Mouse (Mus musculus): ENCODE data around the gene Ttc22. TPM values are rescaled to one million over a fixed set of nuclear protein-coding genes. Genes with fewer than 3 reads are reported as not detected.

Ttc22 gene
- polyA plus RNA-seq, 1 experiment from 2014 or later: 0.74 TPM

- Histone ChIP-seq H3K9me3 (no peaks in the 10 kb centered on the region), H3K4me2 (0 out of 2 replicates have a peak overlapping the region, but pooled peaks have one; percentile 4), H3K4me3 (no peak overlapping the region), H3K27me3 (replicated peaks) (peaks cover 70% of the 10 kb centered on the region), H3K4me1 (peaks cover 10% of the 10 kb centered on the region), H3K36me3 (no peaks in the 10 kb centered on the region), H3K9ac (no peak overlapping the region), H3K27ac (replicated peaks) (peak overlapping the region; percentile 74)
- no peak for ATAC-seq (ENCODE audit: extremely low read depth, insufficient number of reproducible peaks, low FRiP score, low TSS enrichment)
- 26% methylated on average over 8 of the region's 8 CpGs for WGBS
These were observed 11.3 kb downstream of the Ttc22 start for GRCm38 (mm10) chr4:106633281-106634085.

- 0 out of 2 replicates have a peak overlapping the region, but pooled peaks have one; percentile 4 for H3K4me2 ChIP-seq
- no peak for ATAC-seq (ENCODE audit: extremely low read depth, insufficient number of reproducible peaks, low FRiP score, low TSS enrichment)
- no peak overlapping the region for H3K4me3 ChIP-seq
- 38% methylated on average over 9 of the region's 9 CpGs for WGBS
- H3K27ac ChIP-seq (replicated peaks): peak overlapping the region; percentile 74
- no peak overlapping the region for H3K9ac ChIP-seq
- H3K27me3 ChIP-seq (replicated peaks): peaks cover 66% of the 10 kb centered on the region
- peaks cover 10% of the 10 kb centered on the region for H3K4me1 ChIP-seq
- H3K36me3 ChIP-seq: no peaks in the 10 kb centered on the region
- no peaks in the 10 kb centered on the region for H3K9me3 ChIP-seq
These were observed 11.9 kb downstream of the Ttc22 start for GRCm38 (mm10) chr4:106634086-106634479.

- H3K4me1 ChIP-seq: peaks cover 11% of the 10 kb centered on the region
- no peaks in the 10 kb centered on the region for H3K36me3 ChIP-seq
- 11% methylated on average over 8 of the region's 8 CpGs for WGBS
- H3K27me3 ChIP-seq (replicated peaks): peaks cover 29% of the 10 kb centered on the region
- H3K4me3 ChIP-seq: no peak overlapping the region
- ATAC-seq (ENCODE audit: extremely low read depth, insufficient number of reproducible peaks, low FRiP score, low TSS enrichment): no peak
- H3K4me2 ChIP-seq: 0 out of 2 replicates have a peak overlapping the region, but pooled peaks have one; percentile 5
- no peaks in the 10 kb centered on the region for H3K9me3 ChIP-seq
- 0 out of 2 replicates have a peak overlapping the region, but pooled peaks have one; percentile 34 for H3K9ac ChIP-seq
- peak overlapping the region; percentile 9; the same call in 1 of the 2 replicates for H3K27ac ChIP-seq (replicated peaks)
These were observed 21.4 kb downstream of the Ttc22 start for GRCm38 (mm10) chr4:106643483-106644217.

GRCm38 (mm10) chr4:106644218-106644610 is 22.0 kb downstream of the Ttc22 start:
- H3K4me2 ChIP-seq: no peak overlapping the region

GRCm38 (mm10) chr4:106645797-106646196 is 23.6 kb downstream of the Ttc22 start:
- ATAC-seq (ENCODE audit: extremely low read depth, insufficient number of reproducible peaks, low FRiP score, low TSS enrichment): no peak
- WGBS: 64% methylated on average over 5 of the region's 5 CpGs
- no peak overlapping the region for H3K4me2 ChIP-seq

More at GRCm38 (mm10) chr4:106644218-106644610, 22.0 kb downstream of the Ttc22 start:
- WGBS: 52% methylated on average over 6 of the region's 6 CpGs
- no peaks in the 10 kb centered on the region for H3K9me3 ChIP-seq
- H3K27ac ChIP-seq (replicated peaks): no peak overlapping the region
- H3K9ac ChIP-seq: no peak overlapping the region
- H3K36me3 ChIP-seq: no peaks in the 10 kb centered on the region
- no peak overlapping the region for H3K4me3 ChIP-seq
- no peak for ATAC-seq (ENCODE audit: extremely low read depth, insufficient number of reproducible peaks, low FRiP score, low TSS enrichment)
- peaks cover 31% of the 10 kb centered on the region for H3K27me3 ChIP-seq (replicated peaks)
- peaks cover 11% of the 10 kb centered on the region for H3K4me1 ChIP-seq

GRCm38 (mm10) chr4:106647137-106647536 is 24.9 kb downstream of the Ttc22 start:
- 82% methylated on average over 6 of the region's 6 CpGs for WGBS
- ATAC-seq (ENCODE audit: extremely low read depth, insufficient number of reproducible peaks, low FRiP score, low TSS enrichment): no peak
- no peaks in the 10 kb centered on the region for H3K36me3 ChIP-seq
- no peak overlapping the region for H3K27ac ChIP-seq (replicated peaks)
- H3K4me2 ChIP-seq: no peak overlapping the region
- peaks cover 40% of the 10 kb centered on the region for H3K27me3 ChIP-seq (replicated peaks)
- H3K9me3 ChIP-seq: no peaks in the 10 kb centered on the region
- no peak overlapping the region for H3K4me3 ChIP-seq
- H3K9ac ChIP-seq: no peak overlapping the region
- H3K4me1 ChIP-seq: peaks cover 18% of the 10 kb centered on the region

More at GRCm38 (mm10) chr4:106645797-106646196, 23.6 kb downstream of the Ttc22 start:
- H3K36me3 ChIP-seq: no peaks in the 10 kb centered on the region
- peaks cover 11% of the 10 kb centered on the region for H3K4me1 ChIP-seq
- H3K9ac ChIP-seq: no peak overlapping the region
- H3K9me3 ChIP-seq: no peaks in the 10 kb centered on the region
- H3K27me3 ChIP-seq (replicated peaks): peaks cover 40% of the 10 kb centered on the region
- no peak overlapping the region for H3K27ac ChIP-seq (replicated peaks)
- no peak overlapping the region for H3K4me3 ChIP-seq

GRCm38 (mm10) chr4:106650833-106651527 is 28.7 kb downstream of the Ttc22 start, which contains the start of gene Pars2:
Pars2 (plus strand) TSS chr4:106651069.
- 3% methylated on average over 40 of the region's 40 CpGs for WGBS
- H3K4me1 ChIP-seq: peaks cover 7% of the 10 kb centered on the region
- peak within 1 kb of the TSS; percentile 82 for H3K4me3 ChIP-seq
- H3K9me3 ChIP-seq: no peaks in the 10 kb centered on the region
- peak within 1 kb of the TSS; percentile 88 for H3K9ac ChIP-seq
- peak within 1 kb of the TSS; percentile 88 for H3K4me2 ChIP-seq
- peak; percentile 91 for ATAC-seq (ENCODE audit: extremely low read depth, insufficient number of reproducible peaks, low FRiP score, low TSS enrichment)
- peak within 1 kb of the TSS; percentile 41; the same call in 1 of the 2 replicates for H3K27ac ChIP-seq (replicated peaks)
- peaks cover 37% of the 10 kb centered on the region for H3K27me3 ChIP-seq (replicated peaks)
- peaks cover 32% of the 10 kb centered on the region for H3K36me3 ChIP-seq

GRCm38 (mm10) chr4:106652546-106652945 is 30.3 kb downstream of the Ttc22 start:
- Histone ChIP-seq H3K9me3 (no peaks in the 10 kb centered on the region), H3K9ac (no peak overlapping the region)
- 90% methylated on average over 3 of the region's 3 CpGs for WGBS

GRCm38 (mm10) chr4:106653051-106653450 is 30.8 kb downstream of the Ttc22 start:
- no peak for ATAC-seq (ENCODE audit: extremely low read depth, insufficient number of reproducible peaks, low FRiP score, low TSS enrichment)
- Histone ChIP-seq H3K4me2 (no peak overlapping the region), H3K9me3 (no peaks in the 10 kb centered on the region), H3K4me1 (peaks cover 7% of the 10 kb centered on the region), H3K9ac (no peak overlapping the region), H3K4me3 (no peak overlapping the region), H3K27me3 (replicated peaks) (peaks cover 20% of the 10 kb centered on the region), H3K36me3 (peaks cover 52% of the 10 kb centered on the region), H3K27ac (replicated peaks) (no peak overlapping the region)
- 84% methylated on average over 15 of the region's 15 CpGs for WGBS

More at GRCm38 (mm10) chr4:106652546-106652945, 30.3 kb downstream of the Ttc22 start:
- Histone ChIP-seq H3K36me3 (peaks cover 47% of the 10 kb centered on the region), H3K4me2 (no peak overlapping the region), H3K27me3 (replicated peaks) (peaks cover 26% of the 10 kb centered on the region), H3K4me3 (no peak overlapping the region), H3K4me1 (peaks cover 7% of the 10 kb centered on the region), H3K27ac (replicated peaks) (no peak overlapping the region)
- no peak for ATAC-seq (ENCODE audit: extremely low read depth, insufficient number of reproducible peaks, low FRiP score, low TSS enrichment)

GRCm38 (mm10) chr4:106655681-106656080 is 33.4 kb downstream of the Ttc22 start:
- no peak for ATAC-seq (ENCODE audit: extremely low read depth, insufficient number of reproducible peaks, low FRiP score, low TSS enrichment)
- H3K36me3 ChIP-seq: peaks cover 78% of the 10 kb centered on the region
- H3K27me3 ChIP-seq (replicated peaks): no peaks in the 10 kb centered on the region
- H3K9ac ChIP-seq: no peak overlapping the region
- no peaks in the 10 kb centered on the region for H3K9me3 ChIP-seq
- H3K4me3 ChIP-seq: no peak overlapping the region
- 85% methylated on average over 10 of the region's 10 CpGs for WGBS
- no peak overlapping the region for H3K4me2 ChIP-seq
- no peak overlapping the region for H3K27ac ChIP-seq (replicated peaks)
- H3K4me1 ChIP-seq: peaks cover 7% of the 10 kb centered on the region

All from heart, embryonic 13.5 days (tissue).